Mouse (Mus musculus) cerebellum, adult 18-20 months (tissue): ENCODE measurements around the gene Sos1.

Experiments
- DNase-seq, 2 experiments: peaks; one replicate each; pipeline ENCODE4 v3.0.0; 2021

Gene Sos1

DNA sequence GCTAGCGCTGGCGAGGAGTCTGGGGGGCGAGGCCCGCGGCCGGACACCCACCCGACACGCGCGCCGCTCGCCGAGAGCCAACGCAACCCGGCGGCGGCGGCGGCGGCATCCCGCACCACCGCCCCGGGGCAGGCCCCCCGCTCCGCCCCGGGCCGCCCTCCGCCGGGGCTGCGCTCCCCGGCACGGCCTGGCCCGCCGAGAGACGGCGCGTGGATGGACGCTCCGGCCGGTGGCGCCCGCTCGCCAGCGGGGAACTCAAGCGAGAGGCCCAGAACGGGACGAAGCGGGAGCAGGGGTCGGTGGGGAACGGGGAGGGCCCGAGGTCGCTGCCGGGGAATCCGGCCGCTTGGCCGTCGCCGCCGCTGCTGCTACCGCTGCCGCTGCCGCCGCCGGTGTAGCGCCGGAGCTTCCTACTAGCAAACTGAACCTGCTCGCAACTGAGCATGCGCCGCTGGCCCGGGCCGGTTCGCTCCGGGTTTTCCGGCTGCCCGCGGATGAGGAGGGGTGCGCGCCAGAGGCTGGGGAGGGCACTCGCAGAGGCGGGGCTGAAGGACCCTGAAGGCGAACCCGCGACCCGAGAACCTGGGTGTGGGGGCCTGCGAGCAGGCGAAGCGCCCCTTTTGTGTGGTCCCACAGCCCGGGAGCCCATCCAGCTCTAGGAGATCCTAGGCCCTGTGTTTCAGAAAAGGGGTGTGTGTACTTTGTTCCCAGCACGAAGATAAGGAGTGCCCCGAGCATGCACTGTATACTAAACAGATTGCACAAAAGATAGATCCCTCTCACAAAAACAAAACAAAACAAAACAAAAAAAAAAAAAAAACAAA is at the start of gene Sos1:
Gene Sos1 (minus strand): TSS at position 423 of the 824 bp plus-strand sequence.
- DNase-seq: peak; percentile 96 to 98

DNA sequence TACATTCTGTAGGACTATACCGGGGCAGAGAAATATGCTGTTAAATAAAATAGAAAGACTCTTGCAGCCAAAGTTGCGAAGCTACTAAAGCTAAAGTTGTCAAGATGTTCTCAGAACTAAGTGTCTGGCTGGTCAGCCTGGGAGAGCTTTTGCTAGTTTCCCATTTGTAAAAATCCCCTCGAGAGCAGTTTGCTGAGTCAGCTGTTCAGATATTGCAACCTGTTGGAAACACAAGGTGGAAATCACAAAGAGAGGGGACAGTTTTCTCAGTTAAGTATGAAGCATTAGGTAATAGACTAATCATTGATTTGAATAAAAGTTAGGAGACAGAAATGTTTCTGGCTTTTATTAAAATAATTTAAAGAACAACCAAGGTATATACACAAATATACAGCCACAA is 43.0 kb upstream of the Sos1 start:
- no peak for DNase-seq

DNA sequence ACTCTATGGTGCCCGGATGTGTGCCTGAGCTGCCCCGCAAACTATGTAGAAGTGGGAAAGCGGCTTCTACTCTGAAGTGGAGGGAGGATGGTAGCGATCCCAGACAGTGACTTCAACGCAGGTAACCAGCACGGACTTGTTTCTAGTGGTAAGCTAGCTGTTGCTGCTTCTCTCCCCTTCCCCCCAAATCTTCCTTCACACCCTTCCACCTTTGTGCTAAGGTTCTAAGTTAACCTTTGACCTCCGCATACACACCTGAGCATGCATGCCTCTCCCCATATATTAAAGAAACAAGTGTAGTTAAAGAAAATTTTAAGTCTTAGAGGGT is 41.9 kb upstream of the Sos1 start:
- no peak for DNase-seq

DNA sequence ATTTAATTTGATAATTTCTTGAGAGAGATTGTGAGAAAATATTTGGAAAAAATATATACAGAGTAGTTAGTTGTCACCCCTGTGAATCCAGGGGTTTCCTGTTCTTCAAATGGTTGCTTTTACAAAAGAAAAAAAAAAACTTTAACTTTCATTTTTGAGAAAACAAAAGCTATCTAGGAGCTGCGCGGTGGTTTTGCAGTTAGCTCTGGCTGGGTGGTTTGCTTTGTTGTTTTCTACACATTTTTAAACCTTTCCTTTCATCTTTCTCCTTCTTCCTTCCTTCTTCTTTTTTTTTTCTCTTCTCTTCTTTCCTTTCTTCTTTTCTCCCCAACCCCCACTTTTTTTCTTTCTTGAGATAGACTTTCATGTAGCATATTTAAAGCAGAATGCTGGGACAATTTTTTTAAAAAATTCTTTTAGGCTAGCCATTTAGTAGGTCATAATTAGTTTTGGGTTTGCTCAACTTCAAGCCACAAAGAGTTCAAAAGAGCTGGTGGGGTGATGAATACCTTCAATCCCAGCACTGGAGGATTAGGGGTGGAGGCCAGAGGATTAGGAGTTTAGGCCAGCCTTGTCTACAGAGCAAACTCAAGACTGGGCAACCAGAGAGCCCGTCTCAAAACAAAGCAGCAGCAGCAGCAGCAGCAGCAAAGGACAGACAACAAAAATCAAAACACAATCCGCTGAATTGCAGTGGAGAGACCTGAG is 41.4 kb upstream of the Sos1 start:
- DNase-seq: no peak

DNA sequence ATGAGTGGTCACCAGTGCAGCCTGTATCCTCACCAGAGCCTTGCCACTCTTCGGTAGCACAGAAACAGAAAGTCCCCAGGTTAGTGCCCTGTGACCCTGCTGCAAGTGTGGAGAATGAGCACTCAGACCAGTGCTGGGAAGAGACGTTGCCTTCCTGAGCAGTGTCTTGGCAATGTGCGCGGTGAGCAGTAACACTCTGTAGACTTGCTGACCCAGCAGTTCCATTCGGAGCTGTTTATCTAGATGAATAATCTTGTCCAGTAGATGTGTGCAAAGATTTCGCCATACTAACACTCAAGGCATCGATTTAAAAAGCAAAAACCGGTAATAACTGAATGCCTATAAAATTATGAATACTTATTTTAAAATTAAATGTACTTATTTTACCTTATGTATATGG is 40.3 kb upstream of the Sos1 start:
- no peak for DNase-seq

DNA sequence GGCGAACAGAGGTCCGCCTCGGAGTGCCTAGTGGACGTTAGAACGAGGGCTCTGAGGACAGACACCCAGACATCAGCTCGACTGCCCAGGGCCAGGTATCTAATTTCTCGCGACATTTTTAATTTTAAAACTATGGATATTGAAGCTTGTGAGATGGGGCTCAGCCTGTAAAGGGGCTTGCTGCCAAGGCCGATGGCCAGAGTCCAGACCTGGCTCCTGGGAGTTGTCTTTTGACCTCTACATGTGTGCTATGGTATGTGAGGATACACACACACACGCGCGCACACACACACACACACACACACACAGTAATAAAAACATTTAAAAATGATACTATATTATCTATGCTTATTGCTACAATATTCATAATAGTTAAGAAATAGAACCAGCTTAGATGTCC is 38.6 kb upstream of the Sos1 start:
- DNase-seq: no peak

DNA sequence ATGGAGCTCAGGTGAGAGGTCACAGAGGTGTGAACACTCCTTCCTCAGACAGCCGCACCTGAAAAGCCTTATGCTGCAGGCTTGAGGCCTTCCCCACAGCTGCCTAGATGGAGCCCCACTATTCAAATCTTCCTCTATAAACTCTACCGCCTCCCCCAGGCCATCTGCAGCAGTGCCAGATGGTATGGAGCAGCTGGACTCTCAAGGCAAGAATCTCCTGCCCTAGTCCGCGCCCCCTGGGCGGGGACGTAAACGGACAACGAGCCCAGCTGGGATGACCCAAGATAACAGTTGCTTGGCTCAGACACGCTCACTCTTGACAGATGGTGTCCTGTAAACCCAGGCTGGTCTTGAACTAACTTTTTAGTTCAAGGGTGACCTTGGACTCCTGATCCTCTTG is 37.0 kb upstream of the Sos1 start:
- no peak for DNase-seq

DNA sequence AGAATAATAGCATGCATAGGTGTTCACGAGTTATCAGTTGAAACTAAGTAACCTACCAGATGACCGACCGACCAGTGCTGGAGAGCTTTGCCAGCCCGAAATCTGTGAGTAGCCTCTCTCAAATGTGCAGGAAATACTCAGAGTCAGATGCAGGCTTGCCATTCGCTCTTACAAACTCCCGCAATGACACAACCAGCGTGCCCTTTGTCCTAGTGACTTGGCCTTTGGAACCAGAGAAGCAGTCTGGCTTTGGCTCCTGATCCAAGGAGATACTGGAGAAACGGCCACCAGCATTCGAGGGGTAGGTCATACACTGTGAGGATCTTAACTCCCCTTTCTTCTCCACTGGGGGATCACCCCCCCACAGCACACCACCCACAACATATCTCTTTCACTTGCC is 35.7 kb upstream of the Sos1 start:
- DNase-seq: no peak

DNA sequence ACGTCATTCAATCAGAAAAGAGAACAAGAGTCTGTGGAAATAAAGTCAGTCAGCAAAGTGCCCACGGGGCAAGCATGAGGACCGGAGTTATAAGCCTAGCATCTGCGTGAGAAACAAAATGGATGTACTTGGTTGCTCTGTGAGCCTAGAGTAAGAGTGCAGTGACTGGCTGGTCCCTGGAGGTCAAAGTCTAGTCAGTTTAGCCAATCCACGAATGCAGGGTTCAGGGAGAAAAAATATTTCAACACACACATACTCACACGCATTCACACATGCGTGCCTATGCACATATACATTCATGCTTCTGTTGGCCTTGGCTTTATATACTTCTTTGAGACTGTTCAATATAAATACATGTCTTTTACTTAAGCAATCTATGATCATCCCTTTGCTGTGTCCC is 35.3 kb upstream of the Sos1 start:
- DNase-seq: no peak

DNA sequence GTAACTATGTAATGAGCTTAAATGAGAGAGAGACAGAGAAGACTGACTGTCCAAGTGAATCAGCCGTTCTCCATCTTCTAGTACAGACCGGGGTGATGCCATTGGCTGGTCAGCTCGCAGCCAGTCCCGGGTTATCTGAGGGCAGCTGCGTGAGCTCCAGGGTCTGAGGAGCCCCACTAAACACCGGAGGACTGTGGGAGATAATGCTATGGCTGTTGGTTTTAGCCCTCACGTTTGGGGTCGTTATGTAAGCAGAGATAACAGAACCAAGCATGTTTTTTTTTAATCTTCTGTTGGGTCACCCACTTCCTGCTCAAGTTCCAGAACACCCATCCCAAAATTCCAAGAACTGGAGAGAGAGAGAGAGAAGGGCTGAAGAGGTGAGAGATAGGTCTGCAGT is 33.5 kb upstream of the Sos1 start:
- no peak for DNase-seq

DNA sequence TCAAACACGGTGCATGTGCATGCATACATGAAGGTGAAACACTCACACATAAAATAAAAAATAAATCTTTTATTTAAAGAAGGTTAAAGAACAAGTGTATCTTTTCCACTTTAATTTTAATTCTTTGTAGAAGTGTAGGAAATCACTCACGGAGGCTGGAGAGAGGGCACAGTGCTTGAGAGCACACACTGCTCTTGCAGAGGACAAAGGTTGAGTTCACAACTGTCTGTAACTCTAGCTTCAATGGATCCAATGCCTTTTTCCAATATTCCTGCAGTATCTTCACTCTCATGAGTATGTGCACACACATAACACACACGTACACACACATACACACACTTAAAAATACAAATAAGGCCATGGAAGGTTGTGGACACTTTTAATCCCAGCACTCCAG is 30.2 kb upstream of the Sos1 start:
- DNase-seq: no peak

DNA sequence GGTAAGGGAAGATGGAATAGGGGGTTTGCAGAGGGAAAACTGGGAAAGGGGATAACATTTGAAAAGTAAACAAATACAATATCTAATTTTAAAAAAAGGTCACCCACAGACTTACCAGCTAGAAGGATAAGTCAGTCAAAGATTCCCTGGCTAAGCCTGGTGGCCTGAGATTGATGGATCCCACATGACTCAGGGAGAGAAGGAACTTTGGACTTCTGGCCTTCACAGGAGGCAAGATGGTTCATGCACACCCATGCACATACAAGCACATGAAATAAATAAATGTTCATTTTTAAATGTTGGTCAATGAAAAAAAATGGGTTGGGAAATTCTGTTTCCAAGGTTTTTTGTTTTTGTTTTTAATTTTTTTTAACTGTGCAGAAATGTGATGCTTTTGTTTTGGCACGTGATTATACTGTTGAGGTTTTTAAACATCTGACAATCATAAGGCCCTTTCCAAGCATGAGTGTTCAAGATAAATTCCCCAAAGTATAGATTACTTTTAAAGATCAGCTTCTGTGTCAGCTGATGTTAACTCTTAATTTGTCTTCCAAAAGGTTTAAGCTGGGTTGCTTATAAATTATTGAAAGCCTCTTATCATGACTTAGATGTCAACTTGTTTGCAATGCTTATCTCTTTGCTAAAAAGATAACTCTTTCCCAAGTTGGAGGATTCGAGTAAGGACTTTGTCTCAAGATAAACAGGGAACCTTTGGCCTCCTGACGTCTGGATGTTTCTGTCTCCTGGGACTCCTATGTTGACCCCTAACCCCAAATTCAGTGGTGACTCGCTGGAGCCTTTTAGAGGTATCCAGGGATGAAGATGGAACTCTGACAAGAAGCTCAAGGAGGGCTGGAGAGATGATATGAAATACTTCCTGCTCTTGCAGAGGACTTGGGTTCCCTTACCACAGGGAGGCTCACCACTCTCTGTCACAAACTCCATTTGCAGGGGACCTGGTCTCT is 29.5 kb upstream of the Sos1 start:
- DNase-seq: no peak

DNA sequence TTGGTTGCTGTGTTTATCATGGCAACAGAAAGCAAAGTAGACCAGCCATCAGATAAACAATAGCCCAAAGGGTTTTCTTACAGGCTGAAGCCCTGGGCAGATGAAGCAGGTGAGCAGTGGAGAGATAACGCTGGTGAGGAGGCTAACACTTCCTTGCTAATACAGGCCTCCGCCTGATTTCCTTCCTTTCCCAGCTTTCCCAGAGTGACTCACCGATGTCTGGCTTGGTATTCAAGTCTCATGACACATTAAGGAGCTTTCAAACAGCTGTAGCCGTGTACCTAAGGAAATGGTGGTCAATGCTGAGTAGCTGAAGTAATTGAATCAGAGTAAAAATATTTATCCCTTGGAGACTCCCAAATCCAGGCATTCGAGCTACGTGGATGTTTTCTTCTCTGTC is 25.5 kb upstream of the Sos1 start:
- DNase-seq: no peak

DNA sequence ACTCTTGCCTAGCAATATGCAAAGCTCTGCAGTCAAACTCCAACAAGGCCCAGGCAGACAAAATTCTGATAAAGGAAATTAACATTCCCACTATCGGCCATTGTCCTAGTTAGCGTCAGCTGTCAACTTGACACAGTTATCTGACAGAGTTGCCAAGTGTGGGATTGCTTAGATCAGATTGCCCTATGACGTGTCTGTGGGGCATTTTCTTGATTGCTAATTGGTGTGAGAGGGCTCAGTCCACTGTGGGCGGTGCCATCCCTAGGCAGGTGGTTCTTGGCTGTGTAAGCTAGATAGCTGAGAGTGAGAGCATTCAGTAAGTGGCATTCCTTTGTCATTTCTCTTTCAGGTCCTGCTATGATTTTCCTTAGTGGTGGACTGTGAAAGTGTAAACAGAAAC is 25.1 kb upstream of the Sos1 start:
- DNase-seq: no peak

DNA sequence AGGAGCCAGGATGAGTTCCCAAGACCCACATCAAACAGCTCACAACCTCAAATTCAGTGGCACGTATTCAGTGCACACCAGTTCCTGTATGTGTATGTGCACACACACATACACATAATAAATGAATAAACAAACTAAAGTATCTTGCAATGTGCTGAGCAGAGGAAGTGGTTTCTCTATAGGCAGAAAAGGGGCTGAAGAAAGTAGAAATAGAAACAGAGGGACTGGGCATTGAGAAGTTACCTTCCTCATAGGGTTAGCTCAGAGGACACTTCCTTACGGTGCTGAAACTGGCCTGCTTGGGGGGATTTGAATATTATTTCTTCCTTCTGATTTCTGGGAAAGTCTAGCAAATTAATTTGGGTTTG is 21.5 kb upstream of the Sos1 start:
- DNase-seq: no peak

DNA sequence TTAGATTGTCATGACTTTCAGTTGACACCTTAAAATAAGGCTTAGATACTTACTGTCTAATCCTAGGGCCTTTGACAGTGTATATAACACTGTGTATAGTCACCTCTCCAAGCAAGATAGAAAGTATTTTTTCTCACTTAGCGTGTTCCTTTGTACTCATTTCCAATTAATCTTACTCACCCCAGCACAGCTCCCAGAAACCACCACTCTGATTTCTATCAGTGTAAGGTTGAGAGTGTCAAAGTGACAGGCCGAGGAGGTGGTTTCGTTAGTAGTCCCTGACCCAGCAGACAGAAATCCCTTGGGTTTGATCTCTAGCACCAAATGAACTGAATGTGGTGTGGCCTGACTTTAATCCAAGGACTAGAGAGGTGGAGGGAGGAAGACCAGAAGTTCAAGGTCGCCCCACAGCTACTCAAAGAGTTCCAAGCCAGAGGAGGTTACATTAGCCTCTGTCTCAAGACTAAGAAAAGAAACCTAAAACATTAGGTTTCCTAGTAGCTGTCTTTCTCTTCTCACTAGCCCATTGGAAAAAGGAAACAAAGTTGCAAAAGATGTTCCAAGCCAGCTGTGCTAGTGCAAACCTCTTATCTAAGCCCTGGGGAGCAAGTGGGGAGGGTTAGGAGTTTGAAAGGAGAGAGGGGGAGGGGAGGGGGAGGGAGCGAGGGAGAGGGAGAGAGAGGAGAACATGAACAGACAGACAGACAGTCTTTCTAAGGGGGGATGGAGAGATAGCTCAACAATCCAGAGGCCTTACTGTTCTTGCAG is 21.0 kb upstream of the Sos1 start:
- no peak for DNase-seq

DNA sequence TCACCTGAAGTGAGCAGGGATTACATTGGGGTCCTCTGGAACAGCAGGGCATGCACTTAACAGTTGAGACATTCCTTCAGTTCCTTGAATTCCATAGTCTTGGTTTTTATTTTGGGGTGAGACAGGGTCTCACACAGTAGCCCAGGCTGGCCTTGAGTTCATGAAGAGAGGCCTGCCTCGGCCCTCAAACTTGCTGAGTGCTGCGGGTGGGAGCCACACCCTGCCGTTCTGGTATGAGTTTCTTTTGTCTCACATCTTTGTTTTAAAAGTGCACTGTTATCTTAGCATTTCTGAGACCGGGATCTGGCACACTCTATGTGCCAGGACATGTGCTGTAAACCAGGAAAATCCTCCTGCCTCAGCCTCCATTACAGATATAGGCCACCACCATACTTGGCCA is 19.8 kb upstream of the Sos1 start:
- DNase-seq: no peak

DNA sequence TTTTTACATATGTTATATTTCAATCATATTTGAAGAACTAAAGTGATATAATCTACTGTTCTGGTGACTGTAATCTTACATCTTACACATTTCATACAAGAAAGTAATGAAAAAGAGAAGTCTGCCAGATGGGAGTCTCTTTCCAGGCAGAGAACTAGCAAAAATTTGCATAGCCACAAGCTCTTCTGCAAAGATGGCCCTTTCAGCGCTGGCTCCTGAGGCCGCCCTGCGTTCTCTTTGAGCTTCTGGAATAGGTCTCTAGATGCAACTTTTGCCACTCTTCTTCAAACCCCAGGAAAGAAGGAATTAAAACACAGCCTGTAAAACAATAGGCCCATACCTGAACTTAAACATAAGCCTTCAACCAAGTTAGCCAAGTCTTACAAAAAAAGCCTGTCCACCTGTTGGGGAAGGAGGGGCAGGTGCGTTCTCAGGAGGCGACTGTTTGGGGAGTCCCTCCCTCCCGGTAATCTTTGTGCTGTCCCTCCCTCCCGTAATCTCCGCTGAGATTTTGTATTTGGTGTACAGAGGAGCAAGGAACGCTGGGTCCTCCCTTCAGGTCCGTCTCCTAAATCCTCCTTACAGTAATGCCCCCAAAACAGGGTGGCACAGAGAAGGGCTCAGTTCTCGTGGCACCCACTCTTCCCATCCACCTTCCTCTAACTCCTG is 18.5 kb upstream of the Sos1 start:
- no peak for DNase-seq

DNA sequence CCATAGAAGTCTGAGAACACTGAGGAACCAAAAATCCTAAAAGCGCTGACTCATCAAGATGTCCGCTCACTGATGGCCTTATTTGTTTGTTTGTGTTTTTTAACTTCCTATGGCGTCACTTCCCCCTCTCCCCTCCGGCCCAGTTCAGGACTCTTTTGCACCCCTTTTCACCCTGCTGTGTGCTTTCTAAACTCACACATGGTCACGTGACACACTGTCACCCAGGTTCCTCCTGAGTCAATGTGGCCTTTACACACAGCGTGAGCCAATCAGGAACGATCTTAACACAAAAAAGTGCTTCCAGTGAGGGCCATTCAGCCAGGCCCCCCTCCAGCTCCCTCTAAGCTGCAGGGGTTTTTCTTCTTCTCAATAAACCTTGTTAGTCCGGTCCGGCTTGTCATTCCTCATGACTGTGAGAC is 16.9 kb upstream of the Sos1 start:
- DNase-seq: no peak

DNA sequence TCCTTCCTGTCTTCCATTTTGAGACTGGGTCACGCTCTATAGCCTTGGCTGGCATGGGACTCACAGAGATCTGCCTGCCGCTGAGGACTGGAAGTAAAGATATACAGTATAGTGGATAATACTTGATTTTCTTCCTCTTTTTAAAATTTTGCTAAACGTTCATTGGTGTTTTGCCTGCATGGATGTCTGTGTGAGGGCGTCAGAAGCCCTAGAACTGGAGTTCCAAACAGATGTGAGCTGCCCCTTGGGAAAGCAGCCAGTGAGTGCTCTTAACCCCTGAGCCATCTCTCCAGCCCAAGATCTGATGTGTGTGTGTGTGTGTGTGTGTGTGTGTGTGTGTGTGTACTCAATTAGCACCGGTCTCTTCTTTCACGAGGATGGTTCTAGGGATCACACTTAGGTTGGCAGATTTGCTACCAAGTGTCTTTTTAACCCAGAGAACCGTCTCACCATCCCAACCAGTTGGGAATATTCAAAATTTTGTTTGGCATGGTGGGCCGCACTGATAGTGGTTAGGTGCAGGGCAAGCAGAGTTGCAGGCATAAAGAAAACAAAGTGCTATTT is 16.4 kb upstream of the Sos1 start:
- no peak for DNase-seq

DNA sequence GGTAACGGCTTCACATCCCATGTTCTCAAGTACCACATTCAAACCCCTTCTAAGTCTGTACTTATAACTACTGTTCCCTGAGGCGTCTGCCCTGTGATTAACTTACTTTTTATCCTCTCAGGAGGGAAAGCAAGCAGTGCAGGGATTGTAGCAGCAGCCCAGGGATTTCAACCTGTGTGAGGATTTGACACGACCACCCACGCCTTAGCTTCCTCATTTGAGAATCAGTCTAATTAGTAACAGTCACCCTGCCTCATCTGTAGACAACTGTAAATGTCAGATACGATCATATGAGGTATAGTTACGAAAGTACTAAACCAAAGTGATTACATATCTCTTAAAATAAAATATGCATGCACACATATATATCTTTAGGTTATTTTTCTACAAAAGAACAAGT is 15.9 kb upstream of the Sos1 start:
- no peak for DNase-seq

DNA sequence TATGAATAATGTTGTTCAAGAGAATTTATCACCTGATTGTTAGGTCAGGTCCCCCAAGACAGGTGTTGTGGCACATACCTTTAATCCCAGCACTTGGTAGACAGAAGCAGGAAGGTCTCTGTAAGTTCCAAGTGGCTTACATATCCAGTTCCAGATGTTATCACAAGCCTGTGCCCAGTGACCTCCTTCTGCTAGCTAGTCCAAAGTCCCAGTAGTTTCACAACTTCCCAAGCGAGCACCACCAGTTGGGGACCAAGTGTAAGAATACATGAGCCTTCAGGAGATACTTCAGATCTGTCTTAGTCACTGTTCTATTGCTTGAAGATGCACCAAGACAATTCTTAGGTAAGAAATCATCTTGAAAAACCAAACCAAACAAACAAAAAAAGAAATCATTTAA is 13.6 kb upstream of the Sos1 start:
- DNase-seq: no peak
